Mouse (Mus musculus) embryonic facial prominence, embryonic 12.5 days (tissue): Measurements from ENCODE around the gene Olfr411. TPM values are rescaled to one million over a fixed set of nuclear protein-coding genes. Genes with fewer than 3 reads are reported as not detected.

Experiments
- ATAC-seq: fragments of 200-750 bp; cut with Nextera tagmentation; 2 replicates; pipeline ENCODE4 v1.8.0; 2017; ENCODE audit not compliant: insufficient number of reproducible peaks, insufficient read depth, low FRiP score, low TSS enrichment
- H3K27ac ChIP-seq: fragments of 300-500 bp; sonication (generic); 2 replicates; pipeline ENCODE4 v1.5.1; 2016; ENCODE audit warnings: mild to moderate bottlenecking
- H3K27me3 ChIP-seq: fragments of 300-500 bp; sonication (generic); 2 replicates; pipeline ENCODE4 v1.6.1; 2016; ENCODE audit warnings: mild to moderate bottlenecking, moderate library complexity
- H3K36me3 ChIP-seq: fragments of 300-500 bp; sonication (generic); 2 replicates; pipeline ENCODE4 v1.6.1; 2016; ENCODE audit warnings: mild to moderate bottlenecking
- H3K4me1 ChIP-seq: fragments of 300-500 bp; sonication (generic); 2 replicates; pipeline ENCODE4 v1.6.1; 2016
- H3K4me2 ChIP-seq: fragments of 300-500 bp; sonication (generic); replicated peaks from 2 replicates; pipeline ENCODE4 v1.6.1; 2016; ENCODE audit warnings: mild to moderate bottlenecking, moderate library complexity
- H3K4me3 ChIP-seq: fragments of 300-500 bp; sonication (generic); 2 replicates; pipeline ENCODE4 v1.5.1; 2016; ENCODE audit warnings: mild to moderate bottlenecking
- H3K9ac ChIP-seq: fragments of 300-500 bp; sonication (generic); 2 replicates; pipeline ENCODE4 v1.6.1; 2016; ENCODE audit warnings: mild to moderate bottlenecking, moderate library complexity
- H3K9me3 ChIP-seq: fragments of 300-500 bp; sonication (generic); 2 replicates; pipeline ENCODE4 v1.6.1; 2016; ENCODE audit warnings: mild to moderate bottlenecking, moderate library complexity
- WGBS: fragments of 180-500 bp; shearing (Covaris S2); methylation state at CpG from one replicate; pipeline ENCODE4 v1.1.7; 2016; 5-methylcytosine and 5-hydroxymethylcytosine counted together
- polyA plus RNA-seq: library from polyadenylated mRNA; unstranded; fragments of >200 nt; fragmentation: Nextera tagmentation; extraction: Ambion mirVana; gene quantifications from 2 replicates; pipeline ENCODE4 v1.2.1, GENCODE M21; 2016

Olfr411 gene
- polyA plus RNA-seq, result not detected in 2 replicates

- H3K9me3 ChIP-seq, result no peaks in the 10 kb centered on the region
- H3K4me3 ChIP-seq, result no peak within 1 kb of the TSS
- no peak within 1 kb of the TSS for H3K9ac ChIP-seq
- no peaks in the 10 kb centered on the region for H3K27me3 ChIP-seq
- WGBS, result 83% methylated on average over 3 of the region's 3 CpGs
- no peaks in the 10 kb centered on the region for H3K4me1 ChIP-seq
- H3K4me2 ChIP-seq, result no peak within 1 kb of the TSS
- no peaks in the 10 kb centered on the region for H3K36me3 ChIP-seq
- H3K27ac ChIP-seq, result no peak within 1 kb of the TSS
- ATAC-seq, result no peak
These were observed at the start of gene Olfr411 for GRCm38 (mm10) chr11:74352550-74352949. Gene Olfr411, minus strand, starts transcription at chr11:74352650.

DNA sequence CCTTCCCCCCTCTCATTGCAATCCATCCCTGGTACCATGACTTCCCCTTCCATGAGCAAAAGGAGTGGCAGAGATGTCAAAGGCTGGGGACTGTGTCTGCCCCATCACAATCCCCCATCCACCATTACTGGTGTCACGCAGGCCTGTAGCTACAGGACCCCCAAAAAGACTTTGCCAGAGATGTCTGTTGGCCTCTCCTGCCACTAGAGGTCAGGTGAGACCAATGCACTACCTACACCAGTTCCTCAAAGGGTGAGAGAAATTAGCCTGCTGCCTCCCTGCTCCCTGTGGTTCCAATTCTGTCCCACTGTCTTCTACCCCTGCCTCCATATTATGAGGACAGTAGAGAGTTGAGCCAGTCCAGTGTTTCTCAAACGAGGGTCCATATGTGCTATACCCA, 49.7 kb upstream of the Olfr411 start:
- no peak for ATAC-seq
- WGBS, result 36% methylated on average over 2 of the region's 2 CpGs

DNA sequence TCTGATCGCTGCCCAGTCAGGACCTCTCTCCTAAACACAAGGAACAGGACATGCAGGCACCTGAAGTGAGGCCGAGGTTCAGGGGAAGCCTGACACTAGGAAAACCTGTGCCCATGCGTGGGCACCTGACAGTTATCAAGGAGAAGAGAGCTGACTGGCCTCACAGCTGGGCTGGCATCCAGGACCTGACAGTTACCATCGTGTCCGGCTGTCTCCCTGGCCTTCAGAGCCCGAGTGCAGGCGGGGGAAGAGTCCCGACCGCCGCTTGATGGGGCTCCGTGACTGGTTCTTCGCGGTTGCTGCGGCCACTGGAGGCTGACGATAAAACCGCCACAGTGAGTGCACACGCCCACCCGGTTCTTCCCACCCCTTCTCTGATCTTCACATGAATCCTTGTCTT, 43.1 kb upstream of the Olfr411 start:
- no peak for ATAC-seq
- Histone ChIP-seq H3K4me2 (no peak overlapping the region), H3K27ac (no peak overlapping the region), H3K4me3 (no peak overlapping the region), H3K9me3 (no peaks in the 10 kb centered on the region), H3K4me1 (no peaks in the 10 kb centered on the region), H3K27me3 (0 out of 2 replicates have a peak, but pooled peaks cover 3% of the 10 kb centered on the region), H3K36me3 (no peaks in the 10 kb centered on the region), H3K9ac (no peak overlapping the region)
- 85% methylated on average over 18 of the region's 18 CpGs for WGBS

More for the DNA sequence above, 49.7 kb upstream of the Olfr411 start:
- Histone ChIP-seq H3K4me2 (no peak overlapping the region), H3K4me3 (no peak overlapping the region), H3K27ac (no peak overlapping the region), H3K27me3 (no peaks in the 10 kb centered on the region), H3K36me3 (no peaks in the 10 kb centered on the region), H3K9ac (no peak overlapping the region), H3K9me3 (no peaks in the 10 kb centered on the region), H3K4me1 (no peaks in the 10 kb centered on the region)

DNA sequence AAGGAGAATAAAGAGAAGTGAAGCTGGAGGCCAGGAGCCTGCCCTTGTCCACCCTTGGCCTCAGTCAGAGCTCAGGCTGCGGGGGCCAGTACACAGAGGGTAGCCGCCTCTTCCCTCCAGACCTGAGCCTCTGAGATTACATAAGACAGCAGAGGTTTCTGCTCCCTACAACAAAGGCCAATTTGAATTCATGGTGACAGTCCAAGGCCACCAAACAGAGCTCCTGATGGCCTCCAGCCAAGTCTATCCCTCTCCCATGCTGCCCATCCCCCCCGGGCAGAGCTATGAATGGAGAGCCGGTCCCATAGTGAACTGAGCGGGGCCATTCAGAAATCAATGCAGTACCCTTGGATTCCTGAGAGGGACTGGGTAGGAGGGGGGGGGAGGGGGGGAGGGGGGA, 41.0 kb upstream of the Olfr411 start:
- Histone ChIP-seq H3K27ac (no peak overlapping the region), H3K4me1 (no peaks in the 10 kb centered on the region), H3K4me2 (no peak overlapping the region), H3K36me3 (no peaks in the 10 kb centered on the region), H3K9me3 (no peaks in the 10 kb centered on the region), H3K27me3 (0 out of 2 replicates have a peak, but pooled peaks cover 3% of the 10 kb centered on the region), H3K9ac (no peak overlapping the region), H3K4me3 (no peak overlapping the region)
- no peak for ATAC-seq
- 69% methylated on average over 5 of the region's 5 CpGs for WGBS

DNA sequence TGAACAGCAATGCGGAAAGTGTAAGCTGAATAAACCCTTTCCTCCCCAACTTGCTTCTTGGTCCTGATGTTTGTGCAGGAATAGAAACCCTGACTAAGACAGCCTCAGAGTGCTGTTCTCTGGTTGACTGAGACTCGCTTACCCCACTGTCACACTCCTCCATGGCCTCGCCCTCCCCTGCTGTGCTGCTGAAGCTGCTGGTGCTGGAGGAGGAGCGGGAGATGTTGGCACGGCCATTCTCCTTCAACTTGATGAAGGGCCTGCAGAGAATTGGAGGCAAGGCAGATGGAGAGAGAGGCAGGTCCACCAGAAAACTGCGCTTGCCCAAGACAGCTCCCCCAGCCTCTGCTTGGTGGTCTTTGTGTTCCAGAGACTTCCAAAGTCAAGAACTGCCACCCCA, 40.5 kb upstream of the Olfr411 start:
- Histone ChIP-seq H3K27me3 (0 out of 2 replicates have a peak, but pooled peaks cover 3% of the 10 kb centered on the region), H3K36me3 (no peaks in the 10 kb centered on the region), H3K4me3 (no peak overlapping the region), H3K4me2 (no peak overlapping the region), H3K4me1 (no peaks in the 10 kb centered on the region), H3K9me3 (no peaks in the 10 kb centered on the region), H3K27ac (no peak overlapping the region), H3K9ac (no peak overlapping the region)
- no peak for ATAC-seq
- 81% methylated on average over 6 of the region's 6 CpGs for WGBS

DNA sequence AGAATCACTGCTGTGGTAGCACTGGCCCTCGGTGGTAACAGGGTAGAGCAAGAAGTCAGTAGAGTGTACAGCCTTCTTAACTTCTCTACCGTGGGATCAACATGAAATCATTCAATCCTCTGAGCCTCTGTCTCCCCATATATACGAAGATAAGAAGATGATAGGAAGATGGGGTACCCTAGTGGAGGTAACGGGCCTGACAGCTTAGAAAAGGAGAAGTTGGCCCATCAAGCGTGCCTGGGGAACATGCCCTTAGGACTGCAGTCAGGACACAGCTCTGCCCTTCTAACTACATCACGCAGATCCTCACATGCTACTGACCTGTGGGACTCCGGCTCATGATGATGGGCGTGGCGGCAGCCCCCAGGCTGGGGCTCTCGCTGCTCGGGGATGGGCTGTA, 39.4 kb upstream of the Olfr411 start:
- Histone ChIP-seq H3K27me3 (0 out of 2 replicates have a peak, but pooled peaks cover 3% of the 10 kb centered on the region), H3K4me3 (no peak overlapping the region), H3K4me2 (no peak overlapping the region), H3K36me3 (no peaks in the 10 kb centered on the region), H3K9ac (no peak overlapping the region), H3K9me3 (no peaks in the 10 kb centered on the region), H3K27ac (no peak overlapping the region), H3K4me1 (no peaks in the 10 kb centered on the region)
- WGBS, result 81% methylated on average over 11 of the region's 11 CpGs
- no peak for ATAC-seq

DNA sequence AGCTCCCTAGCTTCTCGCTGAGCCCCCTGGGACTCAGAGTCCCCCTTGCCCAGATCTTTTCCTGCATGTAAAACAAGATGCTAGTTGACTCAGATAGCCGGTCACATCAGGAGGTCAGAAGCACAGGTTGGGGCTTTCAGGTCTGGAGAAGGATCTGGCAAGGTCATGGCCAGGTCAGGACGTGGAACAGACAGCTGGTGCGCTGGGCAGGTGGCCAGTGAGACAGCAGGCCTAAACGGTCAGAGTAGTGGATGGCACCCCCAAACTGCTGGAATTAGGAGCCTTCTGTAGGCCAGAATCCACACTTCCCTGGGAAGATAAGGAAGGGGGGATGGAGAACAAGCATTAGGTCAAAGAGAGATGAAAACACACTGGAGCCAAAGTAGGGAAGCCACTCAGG, 34.8 kb upstream of the Olfr411 start:
- Histone ChIP-seq H3K9ac (no peak overlapping the region), H3K4me2 (no peak overlapping the region), H3K27ac (no peak overlapping the region), H3K36me3 (no peaks in the 10 kb centered on the region), H3K4me3 (no peak overlapping the region), H3K27me3 (0 out of 2 replicates have a peak, but pooled peaks cover 3% of the 10 kb centered on the region), H3K4me1 (peaks cover 7% of the 10 kb centered on the region; the same call in 1 of the 2 replicates), H3K9me3 (no peaks in the 10 kb centered on the region)
- no peak for ATAC-seq
- 72% methylated on average over 5 of the region's 5 CpGs for WGBS

GRCm38 (mm10) chr11:74385674-74386073, 33.2 kb upstream of the Olfr411 start:
- WGBS, result 50% methylated on average over 9 of the region's 9 CpGs
- no peak overlapping the region for H3K4me2 ChIP-seq
- H3K9ac ChIP-seq, result no peak overlapping the region
- H3K4me3 ChIP-seq, result no peak overlapping the region
- H3K9me3 ChIP-seq, result no peaks in the 10 kb centered on the region
- no peak overlapping the region for H3K27ac ChIP-seq
- H3K36me3 ChIP-seq, result no peaks in the 10 kb centered on the region
- ATAC-seq, result no peak
- H3K27me3 ChIP-seq, result no peaks in the 10 kb centered on the region
- peaks cover 7% of the 10 kb centered on the region; the same call in 1 of the 2 replicates for H3K4me1 ChIP-seq

DNA sequence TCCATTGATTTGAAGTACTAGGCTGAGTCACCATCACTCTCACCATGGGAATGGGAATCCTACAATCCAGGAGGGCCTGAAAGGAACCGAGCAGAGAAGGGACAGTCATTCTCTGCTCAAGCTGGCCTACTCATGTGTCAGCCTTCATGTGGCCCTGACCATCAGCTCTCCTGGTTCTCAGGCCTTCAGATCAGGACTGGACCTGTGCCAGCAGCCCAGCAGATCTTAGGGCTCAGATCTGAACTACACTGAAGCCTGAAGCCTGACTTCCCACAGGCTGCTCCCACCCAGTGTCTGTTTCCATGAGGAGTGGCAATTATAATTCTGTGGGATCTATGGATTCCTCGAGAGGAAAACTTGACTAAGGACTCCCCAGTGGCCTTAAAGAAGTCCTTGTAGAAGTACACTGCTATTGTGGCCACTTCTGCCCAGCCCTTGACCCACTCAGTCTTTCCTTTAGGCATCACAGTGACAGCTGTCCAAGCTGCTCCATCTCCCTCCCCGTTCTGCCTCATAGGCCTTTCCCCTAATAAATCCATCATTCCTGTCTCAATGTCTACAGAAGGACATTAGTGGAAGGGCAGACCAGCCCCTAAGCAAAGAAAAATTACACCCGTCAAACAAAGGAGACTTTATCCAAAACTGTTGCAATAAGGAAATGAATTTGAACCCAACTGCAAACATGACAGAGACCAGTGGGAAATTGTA, 26.9 kb upstream of the Olfr411 start:
- Histone ChIP-seq H3K9ac (no peak overlapping the region), H3K27ac (no peak overlapping the region), H3K9me3 (no peaks in the 10 kb centered on the region), H3K4me3 (no peak overlapping the region), H3K27me3 (no peaks in the 10 kb centered on the region), H3K4me2 (no peak overlapping the region), H3K36me3 (no peaks in the 10 kb centered on the region), H3K4me1 (no peaks in the 10 kb centered on the region)
- no peak for ATAC-seq
- 58% methylated on average over 4 of the region's 4 CpGs for WGBS

DNA sequence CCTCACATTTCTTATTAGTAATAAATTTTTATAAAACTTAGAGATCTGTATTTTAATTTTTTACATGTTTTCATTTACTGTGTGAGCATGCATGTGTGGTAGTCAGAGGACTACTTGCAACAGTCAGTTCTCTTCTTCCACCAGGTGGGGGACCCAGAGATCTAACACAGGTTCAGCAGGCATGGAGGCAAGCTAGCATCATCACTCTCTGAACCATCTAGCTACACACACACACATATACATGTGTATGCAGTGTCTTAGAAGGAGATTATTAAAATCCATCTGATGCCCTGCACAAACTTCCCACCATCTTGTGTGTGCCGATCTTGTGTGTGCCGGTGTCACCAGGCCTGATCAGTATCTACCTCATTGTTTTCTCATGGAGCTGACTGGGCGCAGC, 24.4 kb upstream of the Olfr411 start:
- WGBS, result 53% methylated on average over 3 of the region's 3 CpGs
- H3K9ac ChIP-seq, result no peak overlapping the region
- no peaks in the 10 kb centered on the region for H3K4me1 ChIP-seq
- no peak overlapping the region for H3K4me3 ChIP-seq
- no peak overlapping the region for H3K27ac ChIP-seq
- no peaks in the 10 kb centered on the region for H3K27me3 ChIP-seq
- no peak overlapping the region for H3K4me2 ChIP-seq
- no peaks in the 10 kb centered on the region for H3K9me3 ChIP-seq
- no peaks in the 10 kb centered on the region for H3K36me3 ChIP-seq
- ATAC-seq, result no peak

DNA sequence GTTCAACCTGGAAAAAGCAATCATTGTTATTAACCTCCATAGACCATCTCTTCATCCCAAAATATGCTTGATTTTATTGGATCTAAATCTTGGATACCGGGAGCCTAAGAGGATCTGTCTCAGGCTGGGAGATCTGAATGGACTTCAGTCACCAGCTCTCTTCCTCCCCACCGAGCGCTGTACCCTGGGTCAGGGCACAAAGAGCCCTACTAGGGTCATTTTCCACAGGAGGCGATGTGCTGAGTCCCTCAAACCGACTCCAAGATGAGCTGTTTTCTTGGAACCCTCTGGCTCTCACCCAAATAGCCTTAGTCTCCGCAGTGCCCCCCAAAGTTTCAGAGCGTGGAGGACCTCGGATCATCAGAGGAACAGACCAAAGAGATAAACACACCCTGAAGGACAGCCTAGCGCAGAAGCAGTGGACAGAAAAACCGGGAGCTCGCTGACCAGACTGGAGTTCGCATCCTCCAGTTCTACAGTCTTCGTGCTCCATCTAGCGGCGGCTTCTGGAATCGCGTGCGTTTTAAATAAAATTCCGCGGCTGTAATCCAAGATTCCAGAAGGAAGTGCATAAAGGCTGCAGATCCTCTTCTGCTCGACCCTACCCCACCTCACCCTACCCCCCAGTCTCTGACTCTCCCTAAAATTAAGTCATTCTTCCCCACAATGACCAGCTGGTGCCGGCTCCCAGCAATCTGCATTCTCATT, 19.1 kb upstream of the Olfr411 start:
- Histone ChIP-seq H3K4me1 (no peaks in the 10 kb centered on the region), H3K36me3 (no peaks in the 10 kb centered on the region), H3K27me3 (peaks cover 5% of the 10 kb centered on the region; the same call in 1 of the 2 replicates), H3K27ac (no peak overlapping the region), H3K4me2 (no peak overlapping the region), H3K9me3 (no peaks in the 10 kb centered on the region), H3K4me3 (no peak overlapping the region), H3K9ac (no peak overlapping the region)
- WGBS, result 12% methylated on average over 22 of the region's 22 CpGs
- no peak for ATAC-seq

GRCm38 (mm10) chr11:74361769-74362168, 9.3 kb upstream of the Olfr411 start, which contains the start of gene Olfr412:
Gene Olfr412, plus strand, starts transcription at chr11:74362069.
- no peak for ATAC-seq
- no peak within 1 kb of the TSS for H3K9ac ChIP-seq
- no peaks in the 10 kb centered on the region for H3K36me3 ChIP-seq
- no peaks in the 10 kb centered on the region for H3K27me3 ChIP-seq
- no peak within 1 kb of the TSS for H3K4me3 ChIP-seq
- WGBS, result 80% methylated on average over 1 of the region's 1 CpGs
- no peak within 1 kb of the TSS for H3K4me2 ChIP-seq
- H3K4me1 ChIP-seq, result no peaks in the 10 kb centered on the region
- H3K27ac ChIP-seq, result no peak within 1 kb of the TSS
- no peaks in the 10 kb centered on the region for H3K9me3 ChIP-seq
